Mouse (Mus musculus): ENCODE data around the gene Samd13.

- no peak for TF ChIP-seq CTCF (IDR thresholded peaks at IDR 0.05; ENCODE audit: borderline replicate concordance, control insufficient read depth, extremely low read depth, insufficient read depth, low read length, poor library complexity)
- no peak for TF ChIP-seq POLR2A (IDR thresholded peaks at IDR 0.05; ENCODE audit: control insufficient read depth, extremely low read depth, insufficient read depth, low read length, poor library complexity)
Observed at GRCm38 (mm10) chr3:146617946-146618345, 67.4 kb downstream of the Samd13 start.
